Mouse (Mus musculus): ENCODE measurements around the gene Gm49355.
A peak's percentile ranks its signal among the peaks of the same experiment; 100 is the strongest.
"Not testable (repeated sequence)": the region's sequence is repeated elsewhere in the genome, so short reads cannot be mapped to it uniquely, and the experiment has no call there.

Gm49355 gene

GRCm38 (mm10) chr14:12283641-12284040 lies at the start of gene Gm49355:
Gene Gm49355, plus strand, starts transcription at chr14:12283976.
- no peak for DNase-seq

GRCm38 (mm10) chr14:12243726-12244125 lies 40.0 kb upstream of the Gm49355 start:
- DNase-seq, result no peak

- no peak for DNase-seq
Observed at GRCm38 (mm10) chr14:12276031-12276430, 7.7 kb upstream of the Gm49355 start.

- peak; percentile 87 to 92 for DNase-seq
Observed at GRCm38 (mm10) chr14:12284141-12284912, 551 bp downstream of the Gm49355 start, which contains the start of gene 3830406C13Rik. Gene 3830406C13Rik, plus strand, starts transcription at chr14:12284173.

GRCm38 (mm10) chr14:12289747-12290146 lies 6.0 kb downstream of the Gm49355 start:
- DNase-seq, result not testable (repeated sequence)

GRCm38 (mm10) chr14:12296391-12296790 lies 12.6 kb downstream of the Gm49355 start:
- no peak for DNase-seq

- no peak for DNase-seq
Observed at GRCm38 (mm10) chr14:12299171-12299570, 15.4 kb downstream of the Gm49355 start.

GRCm38 (mm10) chr14:12299654-12300053 lies 15.9 kb downstream of the Gm49355 start:
- DNase-seq, result no peak

- no peak for DNase-seq
Observed at GRCm38 (mm10) chr14:12300275-12300674, 16.5 kb downstream of the Gm49355 start.

GRCm38 (mm10) chr14:12300677-12301076 lies 16.9 kb downstream of the Gm49355 start:
- peak in 1 of 2 experiments; percentile 26 for DNase-seq

- DNase-seq, result peak in 1 of 2 experiments; percentile 40
Observed at GRCm38 (mm10) chr14:12303106-12303505, 19.3 kb downstream of the Gm49355 start.

- no peak for DNase-seq
Observed at GRCm38 (mm10) chr14:12333622-12334021, 49.8 kb downstream of the Gm49355 start.

GRCm38 (mm10) chr14:12334925-12335324 lies 51.1 kb downstream of the Gm49355 start:
- no peak for DNase-seq

GRCm38 (mm10) chr14:12337421-12337997 lies 53.7 kb downstream of the Gm49355 start:
- no peak for DNase-seq

- DNase-seq, result no peak
Observed at GRCm38 (mm10) chr14:12337998-12338809, 54.4 kb downstream of the Gm49355 start.

- DNase-seq, result no peak
Observed at GRCm38 (mm10) chr14:12338811-12339565, 55.2 kb downstream of the Gm49355 start.

- DNase-seq, result no peak
Observed at GRCm38 (mm10) chr14:12340238-12341074, 56.7 kb downstream of the Gm49355 start.

GRCm38 (mm10) chr14:12341075-12341788 lies 57.5 kb downstream of the Gm49355 start:
- DNase-seq, result no peak

- no peak for DNase-seq
Observed at GRCm38 (mm10) chr14:12341789-12342457, 58.1 kb downstream of the Gm49355 start.

- DNase-seq, result no peak
Observed at GRCm38 (mm10) chr14:12342458-12343131, 58.8 kb downstream of the Gm49355 start.

All from kidney, postnatal 25 days (tissue).